Mouse (Mus musculus): ENCODE data around the gene Dip2b.

DNA sequence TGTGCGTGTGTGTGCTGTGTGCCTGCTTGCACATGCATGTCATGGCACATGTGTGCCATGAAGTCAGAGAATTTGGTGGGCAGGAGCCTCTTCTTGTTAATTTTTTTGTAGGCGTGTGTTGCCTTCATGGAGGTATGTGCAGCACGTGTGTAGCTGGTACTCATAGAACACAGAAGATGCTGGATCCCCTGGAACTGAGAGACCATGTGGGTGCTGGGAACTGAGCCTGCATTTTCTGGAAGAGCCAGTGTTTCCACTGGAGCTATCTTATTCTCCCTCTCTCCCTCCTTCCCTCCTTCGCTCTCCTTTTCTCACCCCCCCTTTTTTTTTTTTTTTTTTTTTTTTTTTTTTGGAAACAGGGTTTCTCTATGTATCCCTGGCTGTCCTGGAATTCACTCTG lies 30.6 kb downstream of the Dip2b start:
- TF ChIP-seq POLR2AphosphoS2 (IDR thresholded peaks at IDR 0.05; ENCODE audit: insufficient read length, low read depth) (no peak), POLR2A (IDR thresholded peaks at IDR 0.05; ENCODE audit: insufficient read length, low read depth) (no peak), SRF (IDR thresholded peaks at IDR 0.05; ENCODE audit: control insufficient read depth, insufficient read length, low read depth) (no peak), CEBPB (IDR thresholded peaks at IDR 0.05; ENCODE audit: insufficient read depth, poor library complexity, severe bottlenecking) (no peak), MAX (IDR thresholded peaks at IDR 0.05; ENCODE audit: low read depth) (no peak), TCF12 (IDR thresholded peaks at IDR 0.05; ENCODE audit: insufficient read depth, poor library complexity, severe bottlenecking) (no peak), MYOG (IDR thresholded peaks at IDR 0.05; ENCODE audit: control insufficient read depth in 1 of 3, insufficient read depth in 1 of 3, insufficient read length in 2 of 3, low read depth in 2 of 3) (no peak), TCF3 (IDR thresholded peaks at IDR 0.05; ENCODE audit: insufficient read length, low read depth) (no peak), MYOD1 (IDR thresholded peaks at IDR 0.05; ENCODE audit: control insufficient read depth in 1 of 3, insufficient read length in 2 of 3, low read depth in 2 of 3) (no peak)

Data from myocyte (in vitro differentiated cells).